Mouse (Mus musculus) testis, adult 2 months (tissue): ENCODE measurements around the gene 4930442H23Rik.

Experiments
- CTCF ChIP-seq: fragments of 200-500 bp; IDR thresholded peaks from 2 replicates; pipeline ENCODE4 v1.5.1; 2012; ENCODE audit warnings: low read depth, mild to moderate bottlenecking, inconsistent platforms, low read length, moderate library complexity; ENCODE audit not compliant: control insufficient read depth, insufficient read depth, insufficient replicate concordance
- POLR2A ChIP-seq: fragments of 200-500 bp; IDR thresholded peaks from 2 replicates; pipeline ENCODE4 v1.6.1; 2012; ENCODE audit warnings: low read depth, mild to moderate bottlenecking, inconsistent platforms, low read length, moderate library complexity; ENCODE audit not compliant: control insufficient read depth

DNA sequence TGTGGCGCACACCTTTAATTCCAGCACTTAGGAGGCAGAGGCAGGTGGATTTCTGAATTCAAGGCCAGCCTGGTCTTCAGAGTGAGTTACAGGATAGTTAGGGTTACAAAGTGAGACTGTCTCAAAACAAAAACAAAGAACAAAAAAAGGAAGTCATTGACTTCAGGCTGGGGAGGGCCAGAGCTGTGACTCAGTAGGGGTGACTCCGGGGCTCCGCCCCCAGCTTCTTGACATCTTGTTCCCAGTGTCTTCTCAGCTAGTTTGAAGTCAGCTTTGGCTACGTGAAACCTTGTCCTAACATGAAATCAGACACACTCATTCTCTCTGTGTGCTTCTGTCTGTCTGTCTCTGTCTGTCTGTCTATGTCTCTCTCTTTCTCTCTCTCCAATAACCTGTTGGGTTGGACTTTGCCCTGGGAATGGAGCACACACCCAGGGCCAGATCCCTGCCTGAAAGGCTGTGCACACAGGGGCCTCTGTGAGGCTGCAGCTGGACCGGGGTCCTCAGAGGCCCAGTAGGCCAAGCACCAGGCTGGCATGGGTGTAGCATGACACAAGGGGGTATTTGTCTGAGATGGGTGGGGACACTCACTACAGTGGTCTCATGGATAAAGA is 37.9 kb upstream of the 4930442H23Rik start:
- TF ChIP-seq CTCF (no peak), POLR2A (no peak)
